Mouse (Mus musculus): ENCODE data around the gene Dennd1b. TPM values are rescaled to one million over a fixed set of nuclear protein-coding genes. Genes with fewer than 3 reads are reported as not detected.

Gene Dennd1b
- polyA plus RNA-seq, 1 experiment = 13.2 TPM

- Histone ChIP-seq H3K36me3 (ENCODE audit: control insufficient read depth, insufficient read depth, low read length) (no peaks in the 10 kb centered on the region), H3K27me3 (ENCODE audit: control insufficient read depth, insufficient read depth, low read length) (no peaks in the 10 kb centered on the region), H3K27ac (ENCODE audit: insufficient read depth, low read length) (no peak overlapping the region), H3K4me1 (ENCODE audit: control insufficient read depth, insufficient read depth, insufficient read length) (no peaks in the 10 kb centered on the region), H3K4me3 (ENCODE audit: extremely low read depth, insufficient read depth, insufficient read length) (no peak overlapping the region)
- DNase-seq (ENCODE audit: low read depth in 1 of 2, low spot score in 2 of 2) = no peak
- 76% methylated on average over 11 of the region's 11 CpGs for WGBS
- TF ChIP-seq POLR2A (IDR thresholded peaks at IDR 0.05; ENCODE audit: low read depth, low read length) (no peak), CTCF (IDR thresholded peaks at IDR 0.05; ENCODE audit: extremely low read depth, insufficient read depth, insufficient read length, insufficient replicate concordance) (no peak)
Observed at GRCm38 (mm10) chr1:138928671-138929483, 34.4 kb upstream of the Dennd1b start.

- Histone ChIP-seq H3K36me3 (ENCODE audit: control insufficient read depth, insufficient read depth, low read length) (no peaks in the 10 kb centered on the region), H3K4me3 (ENCODE audit: extremely low read depth, insufficient read depth, insufficient read length) (no peak overlapping the region), H3K4me1 (ENCODE audit: control insufficient read depth, insufficient read depth, insufficient read length) (no peaks in the 10 kb centered on the region), H3K27me3 (ENCODE audit: control insufficient read depth, insufficient read depth, low read length) (no peaks in the 10 kb centered on the region), H3K27ac (ENCODE audit: insufficient read depth, low read length) (no peak overlapping the region)
- WGBS = 47% methylated on average over 3 of the region's 3 CpGs
- no peak for TF ChIP-seq CTCF (IDR thresholded peaks at IDR 0.05; ENCODE audit: extremely low read depth, insufficient read depth, insufficient read length, insufficient replicate concordance)
- no peak for TF ChIP-seq POLR2A (IDR thresholded peaks at IDR 0.05; ENCODE audit: low read depth, low read length)
- DNase-seq (ENCODE audit: low read depth in 1 of 2, low spot score in 2 of 2) = no peak
Observed at GRCm38 (mm10) chr1:138929985-138930384, 33.2 kb upstream of the Dennd1b start.

- no peaks in the 10 kb centered on the region for H3K4me1 ChIP-seq (ENCODE audit: control insufficient read depth, insufficient read depth, insufficient read length)
- no peaks in the 10 kb centered on the region for H3K27me3 ChIP-seq (ENCODE audit: control insufficient read depth, insufficient read depth, low read length)
- no peak for DNase-seq (ENCODE audit: low read depth in 1 of 2, low spot score in 2 of 2)
- no peak overlapping the region for H3K27ac ChIP-seq (ENCODE audit: insufficient read depth, low read length)
- no peak overlapping the region for H3K4me3 ChIP-seq (ENCODE audit: extremely low read depth, insufficient read depth, insufficient read length)
- TF ChIP-seq CTCF (IDR thresholded peaks at IDR 0.05; ENCODE audit: extremely low read depth, insufficient read depth, insufficient read length, insufficient replicate concordance) = no peak
- H3K36me3 ChIP-seq (ENCODE audit: control insufficient read depth, insufficient read depth, low read length) = no peaks in the 10 kb centered on the region
- WGBS = 64% methylated on average over 3 of the region's 3 CpGs
Observed at GRCm38 (mm10) chr1:138930856-138931255, 32.4 kb upstream of the Dennd1b start.

- Histone ChIP-seq H3K27ac (ENCODE audit: insufficient read depth, low read length) (no peak overlapping the region), H3K36me3 (ENCODE audit: control insufficient read depth, insufficient read depth, low read length) (no peaks in the 10 kb centered on the region), H3K27me3 (ENCODE audit: control insufficient read depth, insufficient read depth, low read length) (no peaks in the 10 kb centered on the region), H3K4me3 (ENCODE audit: extremely low read depth, insufficient read depth, insufficient read length) (no peak overlapping the region), H3K4me1 (ENCODE audit: control insufficient read depth, insufficient read depth, insufficient read length) (no peaks in the 10 kb centered on the region)
- no peak for DNase-seq (ENCODE audit: low read depth in 1 of 2, low spot score in 2 of 2)
- 91% methylated on average over 6 of the region's 6 CpGs for WGBS
- TF ChIP-seq CTCF (IDR thresholded peaks at IDR 0.05; ENCODE audit: extremely low read depth, insufficient read depth, insufficient read length, insufficient replicate concordance) = no peak
- TF ChIP-seq POLR2A (IDR thresholded peaks at IDR 0.05; ENCODE audit: low read depth, low read length) = no peak
Observed at GRCm38 (mm10) chr1:138936169-138936568, 27.1 kb upstream of the Dennd1b start.

- no peak for DNase-seq (ENCODE audit: low read depth in 1 of 2, low spot score in 2 of 2)
- Histone ChIP-seq H3K27ac (ENCODE audit: insufficient read depth, low read length) (no peak overlapping the region), H3K4me1 (ENCODE audit: control insufficient read depth, insufficient read depth, insufficient read length) (no peaks in the 10 kb centered on the region), H3K27me3 (ENCODE audit: control insufficient read depth, insufficient read depth, low read length) (no peaks in the 10 kb centered on the region), H3K4me3 (ENCODE audit: extremely low read depth, insufficient read depth, insufficient read length) (no peak overlapping the region), H3K36me3 (ENCODE audit: control insufficient read depth, insufficient read depth, low read length) (no peaks in the 10 kb centered on the region)
- TF ChIP-seq CTCF (IDR thresholded peaks at IDR 0.05; ENCODE audit: extremely low read depth, insufficient read depth, insufficient read length, insufficient replicate concordance) = no peak
- no peak for TF ChIP-seq POLR2A (IDR thresholded peaks at IDR 0.05; ENCODE audit: low read depth, low read length)
- WGBS = 84% methylated on average over 6 of the region's 6 CpGs
Observed at GRCm38 (mm10) chr1:138937686-138938370, 25.4 kb upstream of the Dennd1b start.

- TF ChIP-seq CTCF (IDR thresholded peaks at IDR 0.05; ENCODE audit: extremely low read depth, insufficient read depth, insufficient read length, insufficient replicate concordance) (no peak), POLR2A (IDR thresholded peaks at IDR 0.05; ENCODE audit: low read depth, low read length) (no peak)
- H3K27ac ChIP-seq (ENCODE audit: insufficient read depth, low read length) = no peak overlapping the region
- H3K27me3 ChIP-seq (ENCODE audit: control insufficient read depth, insufficient read depth, low read length) = no peaks in the 10 kb centered on the region
- DNase-seq (ENCODE audit: low read depth in 1 of 2, low spot score in 2 of 2) = no peak
- H3K36me3 ChIP-seq (ENCODE audit: control insufficient read depth, insufficient read depth, low read length) = no peaks in the 10 kb centered on the region
- 55% methylated on average over 6 of the region's 6 CpGs for WGBS
- no peaks in the 10 kb centered on the region for H3K4me1 ChIP-seq (ENCODE audit: control insufficient read depth, insufficient read depth, insufficient read length)
- H3K4me3 ChIP-seq (ENCODE audit: extremely low read depth, insufficient read depth, insufficient read length) = no peak overlapping the region
Observed at GRCm38 (mm10) chr1:138939579-138940139, 23.6 kb upstream of the Dennd1b start.
